Mouse (Mus musculus): ENCODE data around the gene Polr3k. TPM values are rescaled to one million over a fixed set of nuclear protein-coding genes. Genes with fewer than 3 reads are reported as not detected.

The Polr3k gene
- total RNA-seq, 1 experiment = 26.9 TPM

DNA sequence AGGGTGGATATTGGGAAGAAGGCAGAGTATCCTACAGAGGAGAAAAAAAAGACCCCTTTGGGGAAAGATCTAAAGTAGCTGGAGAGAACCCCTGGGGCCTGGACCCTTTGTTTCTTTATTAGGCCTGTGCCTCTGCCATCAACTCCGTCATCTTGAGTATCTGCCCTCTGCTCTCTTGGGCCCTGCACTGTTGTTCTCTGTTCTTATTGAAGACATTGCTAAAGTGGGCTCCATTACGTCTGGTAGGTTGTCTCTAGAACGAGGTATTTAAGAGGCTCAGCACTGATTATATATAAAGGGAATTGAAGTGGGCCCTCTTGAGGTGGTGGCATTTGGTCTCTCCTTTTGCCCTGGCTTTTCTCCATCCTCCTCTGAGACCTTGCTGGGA, 25.9 kb upstream of the Polr3k start:
- peak; percentile 25 for DNase-seq (ENCODE audit: low read depth, low spot score)
- no peak overlapping the region; the same call in 1 of the 2 replicates for H3K27ac ChIP-seq (ENCODE audit: insufficient read depth, low read depth, low read length, poor library complexity, severe bottlenecking)

GRCm38 (mm10) chr2:181845709-181846394, 18.3 kb upstream of the Polr3k start:
- Histone ChIP-seq H3K4me3 (ENCODE audit: insufficient read depth in 1 of 2, low read depth in 1 of 2, low read length in 2 of 2, poor library complexity in 1 of 2, severe bottlenecking in 1 of 2) (no peak overlapping the region), H3K9me3 (ENCODE audit: control insufficient read depth, insufficient read depth, low read depth, low read length) (no peaks in the 10 kb centered on the region), H3K4me1 (ENCODE audit: control insufficient read depth in 2 of 2, insufficient read depth in 2 of 2, low read length in 2 of 2, poor library complexity in 1 of 2) (no peaks in the 10 kb centered on the region), H3K27ac (ENCODE audit: insufficient read depth, low read depth, low read length, poor library complexity, severe bottlenecking) (no peak overlapping the region), H3K9ac (ENCODE audit: insufficient read depth, low read depth, low read length, poor library complexity, severe bottlenecking) (no peak overlapping the region), H3K36me3 (ENCODE audit: control insufficient read depth, insufficient read depth, low read length, poor library complexity, severe bottlenecking) (no peaks in the 10 kb centered on the region)
- in situ Hi-C loops (cut with MboI; ENCODE audit: low sequenced_read_pairs in 2 of 2, unreplicated experiment in 2 of 2) = no loop called here
- TF ChIP-seq ZC3H11A (IDR thresholded peaks at IDR 0.05; ENCODE audit: borderline replicate concordance, low read depth, low read length) (no peak), ZNF384 (IDR thresholded peaks at IDR 0.05; ENCODE audit: low read depth, low read length) (no peak), CHD2 (IDR thresholded peaks at IDR 0.05; ENCODE audit: low read depth, low read length) (no peak), MAFK (IDR thresholded peaks at IDR 0.05; ENCODE audit: insufficient read depth, low read depth, low read length) (no peak), HCFC1 (IDR thresholded peaks at IDR 0.05; ENCODE audit: borderline replicate concordance, insufficient read depth, low read length) (no peak)
- no peak for DNase-seq (ENCODE audit: low read depth, low spot score)

More for the DNA sequence above, 25.9 kb upstream of the Polr3k start:
- no peak for TF ChIP-seq CHD2 (IDR thresholded peaks at IDR 0.05; ENCODE audit: low read depth, low read length)
- no peak for TF ChIP-seq HCFC1 (IDR thresholded peaks at IDR 0.05; ENCODE audit: borderline replicate concordance, insufficient read depth, low read length)
- no peak for TF ChIP-seq ZC3H11A (IDR thresholded peaks at IDR 0.05; ENCODE audit: borderline replicate concordance, low read depth, low read length)
- TF ChIP-seq ZNF384 (IDR thresholded peaks at IDR 0.05; ENCODE audit: low read depth, low read length) = no peak
- TF ChIP-seq MAFK (IDR thresholded peaks at IDR 0.05; ENCODE audit: insufficient read depth, low read depth, low read length) = no peak
- Histone ChIP-seq H3K4me3 (ENCODE audit: insufficient read depth in 1 of 2, low read depth in 1 of 2, low read length in 2 of 2, poor library complexity in 1 of 2, severe bottlenecking in 1 of 2) (peak overlapping the region; percentile 68 to 85), H3K36me3 (ENCODE audit: control insufficient read depth, insufficient read depth, low read length, poor library complexity, severe bottlenecking) (no peaks in the 10 kb centered on the region), H3K9ac (ENCODE audit: insufficient read depth, low read depth, low read length, poor library complexity, severe bottlenecking) (peak overlapping the region; percentile 31; the same call in 1 of the 2 replicates), H3K9me3 (ENCODE audit: control insufficient read depth, insufficient read depth, low read depth, low read length) (no peaks in the 10 kb centered on the region), H3K4me1 (ENCODE audit: control insufficient read depth in 2 of 2, insufficient read depth in 2 of 2, low read length in 2 of 2, poor library complexity in 1 of 2) (peaks cover 0 to 6% of the 10 kb centered on the region in 2 experiments; a peak in 1 of 4 replicates)
- in situ Hi-C loops (cut with MboI; ENCODE audit: low sequenced_read_pairs in 2 of 2, unreplicated experiment in 2 of 2) = no loop called here

- TF ChIP-seq MAFK (IDR thresholded peaks at IDR 0.05; ENCODE audit: insufficient read depth, low read depth, low read length) (no peak), ZC3H11A (IDR thresholded peaks at IDR 0.05; ENCODE audit: borderline replicate concordance, low read depth, low read length) (no peak), CHD2 (IDR thresholded peaks at IDR 0.05; ENCODE audit: low read depth, low read length) (no peak), ZNF384 (IDR thresholded peaks at IDR 0.05; ENCODE audit: low read depth, low read length) (no peak), HCFC1 (IDR thresholded peaks at IDR 0.05; ENCODE audit: borderline replicate concordance, insufficient read depth, low read length) (no peak)
- in situ Hi-C loops (cut with MboI; ENCODE audit: low sequenced_read_pairs in 2 of 2, unreplicated experiment in 2 of 2) = no loop called here
- Histone ChIP-seq H3K9me3 (ENCODE audit: control insufficient read depth, insufficient read depth, low read depth, low read length) (no peaks in the 10 kb centered on the region), H3K4me1 (ENCODE audit: control insufficient read depth in 2 of 2, insufficient read depth in 2 of 2, low read length in 2 of 2, poor library complexity in 1 of 2) (no peaks in the 10 kb centered on the region), H3K4me3 (ENCODE audit: insufficient read depth in 1 of 2, low read depth in 1 of 2, low read length in 2 of 2, poor library complexity in 1 of 2, severe bottlenecking in 1 of 2) (peak overlapping the region; percentile 74 to 79), H3K9ac (ENCODE audit: insufficient read depth, low read depth, low read length, poor library complexity, severe bottlenecking) (peak overlapping the region; percentile 74), H3K27ac (ENCODE audit: insufficient read depth, low read depth, low read length, poor library complexity, severe bottlenecking) (no peak overlapping the region), H3K36me3 (ENCODE audit: control insufficient read depth, insufficient read depth, low read length, poor library complexity, severe bottlenecking) (peaks cover 3% of the 10 kb centered on the region)
- DNase-seq (ENCODE audit: low read depth, low spot score) = no peak
Measured at GRCm38 (mm10) chr2:181864536-181864860, 361 bp downstream of the Polr3k start.

DNA sequence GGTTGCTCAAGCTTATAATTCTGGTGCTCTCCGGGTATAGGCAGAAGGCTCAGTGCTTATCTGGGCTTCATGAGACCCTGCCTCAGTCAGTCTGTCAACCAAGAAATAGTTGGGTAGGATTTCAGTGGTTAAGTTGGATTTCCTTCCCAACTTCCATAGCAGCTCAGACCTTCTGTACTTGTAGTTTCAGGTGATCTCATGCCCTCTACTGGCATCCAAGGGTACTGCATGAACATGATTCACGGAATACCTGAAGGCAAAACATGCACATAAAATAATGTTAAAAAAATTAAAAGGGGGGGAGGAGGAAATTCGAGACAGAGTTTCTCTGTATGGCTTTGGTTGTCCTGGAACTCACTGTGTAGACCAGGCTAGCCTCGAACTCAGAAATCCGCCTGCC, 2.8 kb downstream of the Polr3k start:
- peaks cover 3% of the 10 kb centered on the region for H3K36me3 ChIP-seq (ENCODE audit: control insufficient read depth, insufficient read depth, low read length, poor library complexity, severe bottlenecking)
- no peaks in the 10 kb centered on the region for H3K9me3 ChIP-seq (ENCODE audit: control insufficient read depth, insufficient read depth, low read depth, low read length)
- H3K9ac ChIP-seq (ENCODE audit: insufficient read depth, low read depth, low read length, poor library complexity, severe bottlenecking) = no peak overlapping the region
- H3K27ac ChIP-seq (ENCODE audit: insufficient read depth, low read depth, low read length, poor library complexity, severe bottlenecking) = no peak overlapping the region
- peak; percentile 43 for DNase-seq (ENCODE audit: low read depth, low spot score)
- H3K4me3 ChIP-seq (ENCODE audit: insufficient read depth in 1 of 2, low read depth in 1 of 2, low read length in 2 of 2, poor library complexity in 1 of 2, severe bottlenecking in 1 of 2) = no peak overlapping the region
- no peaks in the 10 kb centered on the region for H3K4me1 ChIP-seq (ENCODE audit: control insufficient read depth in 2 of 2, insufficient read depth in 2 of 2, low read length in 2 of 2, poor library complexity in 1 of 2)
- in situ Hi-C loops (cut with MboI; ENCODE audit: low sequenced_read_pairs in 2 of 2, unreplicated experiment in 2 of 2) = no loop called here
- peak; percentile 46; the same call in 1 of the 2 replicates for TF ChIP-seq ZC3H11A (IDR thresholded peaks at IDR 0.05; ENCODE audit: borderline replicate concordance, low read depth, low read length)
- TF ChIP-seq ZNF384 (IDR thresholded peaks at IDR 0.05; ENCODE audit: low read depth, low read length) = no peak

DNA sequence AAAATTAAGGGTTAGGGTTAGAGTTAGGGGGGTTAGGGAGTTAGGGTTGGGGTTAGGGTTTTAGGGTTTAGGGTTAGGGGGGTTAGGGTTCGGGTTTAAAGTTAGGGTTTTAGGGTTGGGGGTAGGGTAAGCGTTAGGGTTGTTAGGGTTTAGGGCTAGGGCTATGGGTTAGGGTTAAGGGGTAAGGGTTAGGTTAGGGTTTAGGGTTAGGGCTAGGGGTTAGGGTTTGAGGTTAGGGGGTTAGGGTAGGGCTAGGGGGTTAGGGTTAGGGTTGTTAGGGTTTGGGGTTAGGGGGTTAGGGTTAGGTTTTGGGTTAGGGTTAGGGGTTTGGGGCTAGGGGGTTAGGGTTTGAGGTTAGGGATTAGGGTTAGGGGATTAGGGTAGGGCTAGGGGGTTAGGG, 6.9 kb downstream of the Polr3k start:
- Histone ChIP-seq H3K9me3 (ENCODE audit: control insufficient read depth, insufficient read depth, low read depth, low read length) (no peaks in the 10 kb centered on the region), H3K9ac (ENCODE audit: insufficient read depth, low read depth, low read length, poor library complexity, severe bottlenecking) (no peak overlapping the region), H3K4me3 (ENCODE audit: insufficient read depth in 1 of 2, low read depth in 1 of 2, low read length in 2 of 2, poor library complexity in 1 of 2, severe bottlenecking in 1 of 2) (no peak overlapping the region), H3K36me3 (ENCODE audit: control insufficient read depth, insufficient read depth, low read length, poor library complexity, severe bottlenecking) (peaks cover 3% of the 10 kb centered on the region), H3K4me1 (ENCODE audit: control insufficient read depth in 2 of 2, insufficient read depth in 2 of 2, low read length in 2 of 2, poor library complexity in 1 of 2) (no peaks in the 10 kb centered on the region), H3K27ac (ENCODE audit: insufficient read depth, low read depth, low read length, poor library complexity, severe bottlenecking) (no peak overlapping the region)
- DNase-seq (ENCODE audit: low read depth, low spot score) = no peak
- in situ Hi-C loops (cut with MboI; ENCODE audit: low sequenced_read_pairs in 2 of 2, unreplicated experiment in 2 of 2) = no loop called here
- TF ChIP-seq ZC3H11A (IDR thresholded peaks at IDR 0.05; ENCODE audit: borderline replicate concordance, low read depth, low read length) (no peak), ZNF384 (IDR thresholded peaks at IDR 0.05; ENCODE audit: low read depth, low read length) (no peak), CHD2 (IDR thresholded peaks at IDR 0.05; ENCODE audit: low read depth, low read length) (no peak), HCFC1 (IDR thresholded peaks at IDR 0.05; ENCODE audit: borderline replicate concordance, insufficient read depth, low read length) (no peak), MAFK (IDR thresholded peaks at IDR 0.05; ENCODE audit: insufficient read depth, low read depth, low read length) (no peak)

All from ES-E14 (cell line).